Mouse (Mus musculus) heart, embryonic 13.5 days (tissue): ENCODE measurements around the gene Gm48552. TPM values are rescaled to one million over a fixed set of nuclear protein-coding genes. Genes with fewer than 3 reads are reported as not detected.
A peak's percentile ranks its signal among the peaks of the same experiment; 100 is the strongest.

Experiments used
- ATAC-seq: fragments of 200-750 bp; cut with Nextera tagmentation; 2 replicates; pipeline ENCODE4 v1.8.0; 2017; ENCODE audit warnings: moderate TSS enrichment; ENCODE audit not compliant: insufficient number of reproducible peaks, low FRiP score, low TSS enrichment; ENCODE audit errors: extremely low read depth
- H3K27ac ChIP-seq: fragments of 300-500 bp; sonication (generic); replicated peaks from 2 replicates; pipeline ENCODE4 v1.5.1; 2015; ENCODE audit warnings: moderate library complexity, mild to moderate bottlenecking, inconsistent platforms
- H3K27me3 ChIP-seq: fragments of 300-500 bp; sonication (generic); replicated peaks from 2 replicates; pipeline ENCODE4 v1.6.1; 2015; ENCODE audit warnings: mild to moderate bottlenecking, inconsistent platforms
- H3K36me3 ChIP-seq: fragments of 300-500 bp; sonication (generic); 2 replicates; pipeline ENCODE4 v1.6.1; 2015; ENCODE audit warnings: mild to moderate bottlenecking, inconsistent platforms
- H3K4me1 ChIP-seq: fragments of 300-500 bp; sonication (generic); 2 replicates; pipeline ENCODE4 v1.6.1; 2015; ENCODE audit warnings: inconsistent platforms
- H3K4me2 ChIP-seq: fragments of 300-500 bp; sonication (generic); 2 replicates; pipeline ENCODE4 v1.6.1; 2015; ENCODE audit warnings: inconsistent platforms, mild to moderate bottlenecking, moderate library complexity
- H3K4me3 ChIP-seq: fragments of 300-500 bp; sonication (generic); 2 replicates; pipeline ENCODE4 v1.5.1; 2015; ENCODE audit warnings: moderate library complexity, mild to moderate bottlenecking, inconsistent platforms
- H3K9ac ChIP-seq: fragments of 300-500 bp; sonication (generic); 2 replicates; pipeline ENCODE4 v1.6.1; 2015; ENCODE audit warnings: inconsistent platforms, mild to moderate bottlenecking, moderate library complexity
- H3K9me3 ChIP-seq: fragments of 300-500 bp; sonication (generic); 2 replicates; pipeline ENCODE4 v1.6.1; 2016; ENCODE audit warnings: inconsistent platforms
- WGBS: fragments of 180-500 bp; shearing (Covaris S2); methylation state at CpG from one replicate; pipeline ENCODE4 v1.1.7; 2015; ENCODE audit warnings: mixed read lengths; 5-methylcytosine and 5-hydroxymethylcytosine counted together
- polyA plus RNA-seq: library from polyadenylated mRNA; unstranded; fragments of >200 nt; fragmentation: Nextera tagmentation; extraction: Ambion mirVana; gene quantifications from 2 replicates; pipeline ENCODE4 v1.2.1, GENCODE M21; 2015

Gm48552 gene
- polyA plus RNA-seq, 1 experiment from 2014 or later = 0.82 TPM

DNA sequence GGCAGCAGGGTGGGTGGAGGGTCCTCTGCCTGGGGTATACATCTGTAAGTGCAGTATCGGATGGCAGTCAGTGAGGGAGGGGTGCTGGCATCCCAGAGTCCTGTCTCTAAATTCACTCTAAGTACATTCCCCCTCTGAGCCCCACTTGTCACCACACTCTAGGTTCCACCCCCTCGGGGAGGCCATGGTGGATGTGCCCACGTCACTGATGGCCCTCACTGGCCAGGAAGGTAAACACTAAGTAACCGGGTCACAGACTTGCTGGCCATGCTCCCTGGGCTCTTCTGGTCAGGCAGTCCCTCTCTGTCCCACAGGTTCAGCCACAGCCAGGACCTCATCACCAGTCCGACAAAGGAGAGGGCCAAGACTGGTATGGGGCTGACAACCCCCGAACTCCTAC is 33.4 kb downstream of the Gm48552 start:
- Histone ChIP-seq H3K9ac (0 out of 2 replicates have a peak overlapping the region, but pooled peaks have one; percentile 7), H3K4me2 (no peak overlapping the region), H3K4me1 (peaks cover 62% of the 10 kb centered on the region), H3K4me3 (no peak overlapping the region), H3K36me3 (peaks cover 23% of the 10 kb centered on the region), H3K27ac (no peak overlapping the region), H3K9me3 (no peaks in the 10 kb centered on the region), H3K27me3 (peaks cover 8% of the 10 kb centered on the region; the same call in 1 of the 2 replicates)
- no peak for ATAC-seq
- WGBS = 72% methylated on average over 6 of the region's 6 CpGs

DNA sequence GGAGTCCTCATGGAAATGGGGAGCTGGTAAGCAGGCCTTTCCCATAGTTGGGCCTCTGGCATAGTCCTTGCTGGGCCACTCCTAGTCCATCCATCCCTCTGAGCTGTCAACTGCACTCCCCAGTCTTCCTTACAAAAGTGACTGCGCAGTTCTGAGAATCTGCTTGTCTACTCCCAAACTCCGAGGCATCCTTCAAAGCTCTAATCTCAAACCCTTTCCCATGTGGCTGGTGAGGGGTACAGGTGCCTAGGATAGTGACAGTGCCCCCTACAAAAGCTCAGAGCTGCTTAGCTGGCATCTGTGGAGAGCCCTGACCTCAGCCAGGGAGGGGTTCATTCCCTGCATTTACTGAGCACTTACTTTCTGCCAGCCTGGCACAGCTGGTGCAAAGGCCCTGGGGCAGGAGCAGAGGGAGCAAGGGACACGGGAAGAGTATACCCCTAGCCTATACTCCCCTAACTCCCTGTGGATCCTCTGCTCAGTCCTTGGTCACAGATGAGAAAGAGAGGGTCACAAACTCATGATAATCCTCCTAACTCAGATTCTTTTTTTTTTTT is 33.9 kb downstream of the Gm48552 start:
- no peak overlapping the region for H3K27ac ChIP-seq
- H3K9ac ChIP-seq = 0 out of 2 replicates have a peak overlapping the region, but pooled peaks have one; percentile 7
- ATAC-seq = no peak
- no peak overlapping the region for H3K4me3 ChIP-seq
- H3K9me3 ChIP-seq = no peaks in the 10 kb centered on the region
- WGBS = 73% methylated on average over 3 of the region's 3 CpGs
- no peak overlapping the region for H3K4me2 ChIP-seq
- peaks cover 8% of the 10 kb centered on the region; the same call in 1 of the 2 replicates for H3K27me3 ChIP-seq
- H3K36me3 ChIP-seq = peaks cover 23% of the 10 kb centered on the region
- H3K4me1 ChIP-seq = peaks cover 62% of the 10 kb centered on the region

DNA sequence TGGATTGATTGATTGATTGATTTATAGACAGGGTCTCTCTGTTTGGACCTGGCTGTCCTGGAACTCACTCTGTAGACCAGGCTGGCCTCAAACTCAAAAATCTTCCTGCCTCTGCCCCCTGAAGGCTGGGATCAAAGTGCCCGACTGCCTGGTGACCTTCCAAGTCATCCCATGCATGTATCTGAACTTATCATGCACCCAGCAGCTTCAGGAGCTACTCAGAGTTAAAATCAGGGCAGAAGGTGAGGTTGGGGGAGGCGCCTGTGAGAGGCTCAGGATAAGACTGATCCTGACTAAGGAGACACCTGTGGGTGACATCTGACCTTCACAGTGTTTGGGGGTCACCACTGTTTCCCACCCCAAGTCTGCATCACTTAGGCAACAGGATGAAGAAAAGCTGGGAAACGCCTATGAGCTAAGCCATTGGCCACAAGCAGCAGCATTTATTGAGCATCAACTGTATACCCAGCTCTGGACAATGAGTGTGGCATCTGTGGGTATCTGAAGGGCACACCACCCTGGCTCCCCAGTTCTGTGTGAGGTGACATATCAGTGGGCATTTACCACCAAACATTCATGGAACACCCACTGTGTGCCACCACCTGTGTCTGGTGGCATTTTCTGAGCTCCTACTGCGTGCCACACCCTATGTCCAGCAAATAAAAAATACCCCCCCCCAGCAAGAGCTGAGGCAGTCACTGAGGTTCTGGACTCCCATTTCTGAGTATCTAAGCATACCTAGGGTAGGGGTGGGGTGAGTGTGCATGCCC is 34.9 kb downstream of the Gm48552 start:
- no peaks in the 10 kb centered on the region for H3K9me3 ChIP-seq
- H3K27ac ChIP-seq = peak overlapping the region; percentile 78
- H3K27me3 ChIP-seq = peaks cover 13% of the 10 kb centered on the region; the same call in 1 of the 2 replicates
- no peak for ATAC-seq
- H3K4me2 ChIP-seq = peak overlapping the region; percentile 94
- 72% methylated on average over 4 of the region's 4 CpGs for WGBS
- H3K9ac ChIP-seq = peak overlapping the region; percentile 95
- H3K4me1 ChIP-seq = peaks cover 53% of the 10 kb centered on the region
- H3K36me3 ChIP-seq = peaks cover 18% of the 10 kb centered on the region
- H3K4me3 ChIP-seq = no peak overlapping the region

DNA sequence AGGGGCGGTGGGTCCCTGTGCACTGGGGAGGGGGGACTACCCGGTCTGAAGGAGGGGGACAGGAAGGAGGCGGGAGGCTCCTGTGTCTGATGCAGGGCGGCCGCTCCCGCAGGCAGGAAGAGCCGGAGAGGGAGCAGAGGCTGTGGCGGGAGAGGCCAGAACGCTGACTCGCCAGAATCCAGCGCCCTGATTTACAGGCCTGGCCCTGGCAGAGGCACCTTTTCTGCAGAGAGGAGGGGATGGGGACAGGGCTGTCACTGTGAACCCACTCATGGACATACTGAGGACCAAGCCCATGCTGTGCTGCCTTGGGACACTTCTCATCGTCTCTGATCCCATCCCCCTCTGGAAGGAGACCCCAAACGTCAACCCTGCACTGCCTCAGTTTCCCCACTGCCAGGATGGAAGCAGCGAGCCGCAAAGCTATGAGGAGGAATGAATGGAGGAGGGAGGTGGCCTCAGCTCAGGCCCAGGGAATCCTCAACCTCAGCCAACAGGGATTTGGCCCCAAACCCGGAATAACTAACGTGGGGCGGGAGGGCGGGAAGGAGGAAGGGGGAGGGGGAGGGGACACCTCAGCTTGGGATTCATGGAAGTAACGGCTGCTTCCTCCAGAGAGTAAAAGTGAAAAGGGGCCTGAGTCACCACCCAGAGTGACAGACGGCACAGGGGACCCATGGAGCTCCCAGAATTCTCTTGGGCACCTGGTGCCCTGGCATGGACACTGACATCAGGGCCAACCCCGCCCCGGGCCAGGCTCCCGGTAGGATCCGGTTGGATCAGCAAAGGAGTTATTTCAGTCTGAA is 35.6 kb downstream of the Gm48552 start:
- H3K4me1 ChIP-seq = peaks cover 50% of the 10 kb centered on the region
- no peak for ATAC-seq
- 13% methylated on average over 23 of the region's 25 CpGs for WGBS
- H3K27ac ChIP-seq = peak overlapping the region; percentile 78
- H3K36me3 ChIP-seq = peaks cover 11% of the 10 kb centered on the region
- H3K4me2 ChIP-seq = peak overlapping the region; percentile 94
- H3K9ac ChIP-seq = peak overlapping the region; percentile 95
- H3K4me3 ChIP-seq = peak overlapping the region; percentile 81
- no peaks in the 10 kb centered on the region for H3K9me3 ChIP-seq
- H3K27me3 ChIP-seq = peaks cover 13% of the 10 kb centered on the region; the same call in 1 of the 2 replicates

DNA sequence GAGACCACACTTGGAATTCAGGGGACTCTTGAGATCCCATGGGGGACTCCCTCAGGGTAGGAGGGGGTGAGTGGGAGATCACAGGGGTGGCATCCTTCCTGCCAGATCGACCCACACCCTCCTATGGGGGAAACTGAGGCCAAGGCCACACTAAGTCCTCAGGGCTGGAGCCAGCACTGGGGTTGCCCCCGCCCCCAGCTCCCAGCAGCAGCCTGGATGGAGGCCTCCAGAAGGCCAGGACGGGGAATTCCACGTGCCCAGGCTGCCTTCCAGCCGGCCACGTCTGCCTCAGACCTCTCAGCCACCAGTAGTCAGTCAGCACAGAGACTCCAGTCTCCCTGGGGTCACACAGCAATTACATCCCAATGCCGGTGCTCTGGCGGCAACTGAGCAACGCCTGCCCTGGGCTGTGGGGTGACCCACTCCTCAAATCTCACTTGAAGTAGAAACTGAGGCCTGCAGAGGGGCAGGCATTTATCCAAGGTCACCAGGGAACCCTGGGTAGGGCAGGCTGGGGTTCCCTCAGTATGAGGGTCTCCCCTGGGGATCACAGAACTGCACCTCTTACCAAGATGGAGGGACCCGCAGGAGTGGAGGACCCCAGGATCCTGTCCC is 36.5 kb downstream of the Gm48552 start:
- WGBS = 27% methylated on average over 10 of the region's 10 CpGs
- Histone ChIP-seq H3K4me1 (peaks cover 53% of the 10 kb centered on the region), H3K4me3 (peak overlapping the region; percentile 81)

DNA sequence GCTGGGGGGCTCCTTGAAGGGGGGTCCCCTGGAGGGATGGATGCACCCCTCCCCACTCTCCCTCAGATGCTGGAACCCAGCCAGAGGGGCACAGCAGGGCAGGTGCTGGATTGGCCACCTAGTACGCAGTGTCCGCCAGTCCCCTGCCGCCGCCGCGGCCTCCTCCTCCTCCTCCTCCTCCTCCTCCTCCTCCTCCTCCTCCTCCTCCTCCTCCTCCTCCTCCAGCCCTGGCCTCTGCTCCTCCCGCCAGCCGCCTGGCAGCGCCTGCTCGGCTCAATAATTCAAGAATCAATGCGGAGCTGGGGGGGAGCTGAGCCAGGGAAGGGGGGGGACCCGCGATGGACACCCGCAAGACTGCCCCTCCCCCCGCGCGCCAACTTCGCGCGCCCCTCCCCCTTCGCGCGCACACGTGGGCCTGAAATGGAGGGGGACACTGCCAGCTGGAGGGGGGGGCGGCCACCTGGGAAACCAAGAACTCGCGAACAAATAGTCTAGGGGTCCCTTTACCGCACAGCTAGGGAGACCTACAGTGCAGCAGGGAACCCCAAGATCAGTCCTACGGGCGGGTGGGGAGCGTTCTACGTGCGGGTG is 37.4 kb downstream of the Gm48552 start:
- peaks cover 58% of the 10 kb centered on the region for H3K4me1 ChIP-seq
- peak overlapping the region; percentile 95 for H3K9ac ChIP-seq
- H3K4me2 ChIP-seq = peak overlapping the region; percentile 94
- H3K27ac ChIP-seq = peak overlapping the region; percentile 78
- H3K27me3 ChIP-seq = peaks cover 13% of the 10 kb centered on the region; the same call in 1 of the 2 replicates
- WGBS = under 1% methylated on average over 18 of the region's 33 CpGs
- H3K4me3 ChIP-seq = peak overlapping the region; percentile 81
- ATAC-seq = no peak
- H3K9me3 ChIP-seq = no peaks in the 10 kb centered on the region
- H3K36me3 ChIP-seq = no peaks in the 10 kb centered on the region

More for the DNA sequence above, 36.5 kb downstream of the Gm48552 start:
- Histone ChIP-seq H3K9ac (peak overlapping the region; percentile 95), H3K36me3 (peaks cover 4% of the 10 kb centered on the region), H3K27me3 (peaks cover 13% of the 10 kb centered on the region; the same call in 1 of the 2 replicates), H3K27ac (peak overlapping the region; percentile 78), H3K9me3 (no peaks in the 10 kb centered on the region), H3K4me2 (peak overlapping the region; percentile 94)
- ATAC-seq = no peak

DNA sequence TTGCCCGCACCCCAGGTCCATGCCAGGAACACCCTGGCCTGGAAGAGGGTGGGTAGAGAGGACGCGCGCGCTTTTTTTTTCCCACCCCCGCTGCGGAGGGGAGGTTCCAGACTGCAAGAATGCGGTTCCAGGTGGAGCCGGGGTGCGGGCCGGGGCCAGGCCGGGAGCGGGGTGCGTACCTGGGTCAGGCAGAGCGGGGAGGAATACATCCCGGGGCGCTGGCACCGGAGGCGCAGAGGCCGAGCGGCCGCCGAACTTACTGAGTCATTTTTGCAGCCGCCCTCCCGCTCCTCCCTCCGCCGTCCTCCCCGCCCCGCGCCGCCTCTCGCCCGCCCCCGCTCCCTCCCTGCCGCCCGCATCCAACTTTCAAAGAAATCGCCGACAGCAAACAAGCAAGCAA is 38.1 kb downstream of the Gm48552 start:
- Histone ChIP-seq H3K9ac (peak overlapping the region; percentile 95), H3K4me1 (peaks cover 61% of the 10 kb centered on the region), H3K27ac (peak overlapping the region; percentile 66), H3K9me3 (no peaks in the 10 kb centered on the region), H3K36me3 (no peaks in the 10 kb centered on the region), H3K4me2 (peak overlapping the region; percentile 94), H3K4me3 (peak overlapping the region; percentile 81), H3K27me3 (peaks cover 13% of the 10 kb centered on the region; the same call in 1 of the 2 replicates)
- no peak for ATAC-seq
- under 1% methylated on average over 21 of the region's 38 CpGs for WGBS

DNA sequence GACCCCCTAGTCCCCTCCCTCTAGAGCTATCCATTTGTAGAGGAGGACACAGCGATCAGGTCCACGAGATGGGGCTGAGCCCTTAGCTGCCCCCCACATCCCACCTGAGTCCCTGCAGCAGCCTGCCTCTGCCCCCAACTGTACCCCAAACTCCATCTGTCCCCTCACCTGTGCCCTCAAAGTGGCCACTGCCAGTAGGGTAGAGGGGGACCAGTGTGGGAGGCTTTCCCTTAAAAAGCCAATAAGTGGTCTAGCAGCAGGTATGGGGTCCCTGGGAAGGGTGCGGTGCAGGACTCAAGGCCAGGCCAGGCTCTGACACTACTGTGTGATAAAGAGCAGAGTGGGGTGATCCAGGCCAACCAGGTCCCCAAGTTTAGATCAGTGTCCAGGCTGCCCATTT is 38.5 kb downstream of the Gm48552 start:
- Histone ChIP-seq H3K9ac (peak overlapping the region; percentile 95), H3K36me3 (no peaks in the 10 kb centered on the region), H3K4me2 (peak overlapping the region; percentile 94), H3K4me3 (peak overlapping the region; percentile 81), H3K27ac (no peak overlapping the region), H3K4me1 (peaks cover 58% of the 10 kb centered on the region), H3K9me3 (no peaks in the 10 kb centered on the region), H3K27me3 (peaks cover 13% of the 10 kb centered on the region; the same call in 1 of the 2 replicates)
- no peak for ATAC-seq
- whole genome bisulfite sequencing = 24% methylated on average over 3 of the region's 3 CpGs

DNA sequence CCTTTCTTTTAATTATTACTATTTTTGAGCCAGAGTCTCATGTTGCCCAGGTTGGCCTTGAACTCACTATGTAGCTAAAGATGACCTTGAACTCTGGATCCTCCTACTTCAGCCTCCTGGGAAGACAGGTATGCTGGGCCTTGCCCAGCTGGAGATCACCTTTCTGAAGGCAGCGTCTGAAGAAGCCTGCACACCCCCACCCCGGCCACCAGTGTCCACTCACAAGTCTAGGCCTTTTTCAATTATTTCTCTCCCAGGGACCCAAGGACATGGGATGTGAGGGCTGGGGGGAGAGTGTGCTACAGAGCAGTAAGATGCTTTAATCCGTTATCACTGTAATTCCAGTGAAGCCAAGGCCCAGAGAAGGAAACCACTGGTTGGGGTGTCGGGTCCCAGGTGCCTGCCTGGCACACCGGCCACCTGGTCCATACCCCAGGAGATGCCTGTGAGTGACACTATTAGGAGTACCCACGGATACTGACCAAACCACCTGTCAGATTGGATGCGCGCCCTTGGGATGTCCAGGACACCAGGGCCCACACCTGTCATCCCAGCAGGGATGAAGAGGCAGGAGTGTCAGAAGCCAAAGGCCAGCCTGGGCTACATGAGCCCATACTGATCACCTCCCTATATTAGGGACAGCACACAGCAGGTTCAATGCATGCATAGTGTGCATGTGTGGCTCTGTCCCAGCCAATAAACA is 39.1 kb downstream of the Gm48552 start:
- peaks cover 62% of the 10 kb centered on the region for H3K4me1 ChIP-seq
- no peak overlapping the region for H3K4me2 ChIP-seq
- no peaks in the 10 kb centered on the region for H3K9me3 ChIP-seq
- no peaks in the 10 kb centered on the region for H3K36me3 ChIP-seq
- no peak for ATAC-seq
- no peak overlapping the region for H3K27ac ChIP-seq
- H3K9ac ChIP-seq = no peak overlapping the region
- WGBS = 78% methylated on average over 8 of the region's 8 CpGs
- H3K27me3 ChIP-seq = peaks cover 16% of the 10 kb centered on the region; the same call in 1 of the 2 replicates
- no peak overlapping the region; the same call in 1 of the 2 replicates for H3K4me3 ChIP-seq

DNA sequence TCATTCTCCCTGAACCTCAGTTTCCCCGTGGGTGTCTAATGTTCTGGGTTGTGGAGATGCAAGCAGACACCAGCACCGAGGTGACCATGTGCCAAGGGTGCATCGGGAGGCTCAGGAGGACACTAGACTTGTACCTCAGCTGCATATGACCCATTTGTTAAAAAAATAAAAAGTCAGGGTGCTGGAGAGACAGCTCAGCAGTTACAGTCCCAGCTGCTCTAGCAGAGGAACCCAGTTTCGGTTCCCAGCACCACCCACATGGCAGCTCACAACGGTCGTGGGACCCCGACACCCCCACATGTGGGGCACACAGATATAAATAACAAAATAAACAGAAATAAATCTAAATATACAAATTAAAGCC is 39.7 kb downstream of the Gm48552 start:
- H3K9ac ChIP-seq = no peak overlapping the region
- no peak for ATAC-seq
- no peak overlapping the region for H3K4me3 ChIP-seq
- H3K27ac ChIP-seq = no peak overlapping the region
- peaks cover 16% of the 10 kb centered on the region; the same call in 1 of the 2 replicates for H3K27me3 ChIP-seq
- WGBS = 81% methylated on average over 7 of the region's 7 CpGs
- no peaks in the 10 kb centered on the region for H3K9me3 ChIP-seq
- H3K4me1 ChIP-seq = peaks cover 66% of the 10 kb centered on the region
- no peak overlapping the region for H3K4me2 ChIP-seq
- H3K36me3 ChIP-seq = no peaks in the 10 kb centered on the region
